In genomic region chr1:120187059-120187458, GRCm38 (mm10) we compare ENCODE assay signal across 16 mouse cellular contexts.
A peak's percentile ranks its signal among the peaks of the same experiment; 100 is the strongest.
DNase-seq lines count a peak whose midpoint lies in the region; ATAC-seq and TF ChIP-seq lines count a peak whose summit lies in the region.
"Had no signal": no experiment of that assay in that cellular context is flagged by ENCODE, and none has a peak within 500 bp of the region (broad histone marks: within the 10 kb centered on the region; RNA-seq: fewer than 3 reads in every experiment).

No protein-coding gene starts in this region.

- no peaks in the 10 kb centered on the region for H3K9me3 ChIP-seq in forebrain, embryonic 14.5 days (replicated peaks; ENCODE audit: control insufficient read depth, low read length)
- H3K9me3 ChIP-seq in hindbrain, embryonic 15.5 days, result no peaks in the 10 kb centered on the region
- H3K9me3 ChIP-seq in midbrain, postnatal 0 days (ENCODE audit: low read length), result no peaks in the 10 kb centered on the region
- H3K9me3 ChIP-seq: embryonic facial prominence, embryonic 12.5 days; intestine, embryonic 15.5 days; limb, embryonic 15.5 days had no signal

- no peak for TF ChIP-seq CTCF in midbrain, postnatal 0 days (IDR thresholded peaks at IDR 0.05)

- no peak overlapping the region for H3K4me3 ChIP-seq in forebrain, embryonic 14.5 days (ENCODE audit: low read depth, low read length)
- H3K4me3 ChIP-seq in hindbrain, embryonic 15.5 days, result no peak overlapping the region
- no peak overlapping the region for H3K4me3 ChIP-seq in midbrain, postnatal 0 days (ENCODE audit: low read depth, low read length)
- H3K4me3 ChIP-seq: embryonic facial prominence, embryonic 12.5 days; heart, embryonic 12.5 days; intestine, embryonic 15.5 days; limb, embryonic 15.5 days had no signal

- peak; percentile 83 for ATAC-seq in forebrain, embryonic 14.5 days
- peak; percentile 63 for ATAC-seq in hindbrain, embryonic 15.5 days (ENCODE audit: low FRiP score, low read depth)
- ATAC-seq in midbrain, postnatal 0 days (ENCODE audit: low FRiP score), result peak; percentile 20; the same call in 1 of the 2 replicates
- no peak for ATAC-seq in megakaryocyte, adult 5-6 weeks (ENCODE audit: poor library complexity, severe bottlenecking)
- ATAC-seq: intestine, embryonic 15.5 days had no signal

- H3K9ac ChIP-seq in forebrain, embryonic 14.5 days (ENCODE audit: low read length), result no peak overlapping the region
- H3K9ac ChIP-seq in hindbrain, embryonic 15.5 days, result no peak overlapping the region
- no peak overlapping the region for H3K9ac ChIP-seq in midbrain, postnatal 0 days (replicated peaks; ENCODE audit: low read length, poor library complexity, severe bottlenecking)
- H3K9ac ChIP-seq: embryonic facial prominence, embryonic 12.5 days; heart, embryonic 12.5 days; intestine, embryonic 15.5 days; limb, embryonic 15.5 days had no signal

- no peaks in the 10 kb centered on the region for H3K4me1 ChIP-seq in forebrain, embryonic 14.5 days (ENCODE audit: control insufficient read depth, insufficient read depth, low read length)
- 0 out of 2 replicates have a peak, but pooled peaks cover 4% of the 10 kb centered on the region for H3K4me1 ChIP-seq in hindbrain, embryonic 15.5 days (replicated peaks)
- no peaks in the 10 kb centered on the region for H3K4me1 ChIP-seq in midbrain, postnatal 0 days (ENCODE audit: insufficient read depth, low read length)
- H3K4me1 ChIP-seq: embryonic facial prominence, embryonic 12.5 days; heart, embryonic 12.5 days; intestine, embryonic 15.5 days; limb, embryonic 15.5 days had no signal

- H3K36me3 ChIP-seq in forebrain, embryonic 14.5 days (ENCODE audit: control insufficient read depth, insufficient read depth, low read length), result no peaks in the 10 kb centered on the region
- no peaks in the 10 kb centered on the region for H3K36me3 ChIP-seq in hindbrain, embryonic 15.5 days
- no peaks in the 10 kb centered on the region for H3K36me3 ChIP-seq in midbrain, postnatal 0 days (ENCODE audit: insufficient read depth, low read length)
- H3K36me3 ChIP-seq: embryonic facial prominence, embryonic 12.5 days; heart, embryonic 12.5 days; intestine, embryonic 15.5 days; limb, embryonic 15.5 days had no signal

- 17% methylated on average over 7 of the region's 7 CpGs for WGBS in forebrain, embryonic 14.5 days
- WGBS in hindbrain, embryonic 15.5 days, result 30% methylated on average over 7 of the region's 7 CpGs
- 23% methylated on average over 7 of the region's 7 CpGs for WGBS in midbrain, postnatal 0 days

- peak overlapping the region; percentile 12; the same call in 1 of the 2 replicates for H3K4me2 ChIP-seq in forebrain, embryonic 14.5 days (ENCODE audit: low read length)
- H3K4me2 ChIP-seq in hindbrain, embryonic 15.5 days, result no peak overlapping the region
- no peak overlapping the region for H3K4me2 ChIP-seq in midbrain, postnatal 0 days (ENCODE audit: low read depth, low read length, poor library complexity, severe bottlenecking)
- H3K4me2 ChIP-seq: embryonic facial prominence, embryonic 12.5 days; heart, embryonic 12.5 days; intestine, embryonic 15.5 days; limb, embryonic 15.5 days had no signal

- H3K27ac ChIP-seq in forebrain, embryonic 14.5 days (ENCODE audit: low read depth, low read length), result no peak overlapping the region
- no peak overlapping the region for H3K27ac ChIP-seq in hindbrain, embryonic 15.5 days (replicated peaks)
- no peak overlapping the region for H3K27ac ChIP-seq in midbrain, postnatal 0 days (ENCODE audit: low read depth, low read length)
- H3K27ac ChIP-seq: embryonic facial prominence, embryonic 12.5 days; intestine, embryonic 15.5 days; limb, embryonic 15.5 days had no signal

- DNase-seq in kidney, postnatal 14 days, result peak; percentile 15
- DNase-seq in kidney, adult 18-20 months, result no peak
- DNase-seq in forebrain, embryonic 14.5 days (ENCODE audit: low spot score), result peak; percentile 74
- DNase-seq in midbrain, postnatal 0 days (ENCODE audit: low spot score), result peak; percentile 36
- DNase-seq in urinary bladder, adult 18-20 months (ENCODE audit: low spot score in 2 of 2), result no peak
- DNase-seq in thymus, adult 18-20 months, result no peak
- DNase-seq: adrenal gland, postnatal 10 days; B cell, adult 2 months; cerebellum, adult 11-12 months; lung, postnatal 10 days had no signal

- no peaks in the 10 kb centered on the region for H3K27me3 ChIP-seq in forebrain, embryonic 14.5 days (replicated peaks; ENCODE audit: control insufficient read depth, insufficient read depth, low read length)
- no peaks in the 10 kb centered on the region for H3K27me3 ChIP-seq in hindbrain, embryonic 15.5 days
- no peaks in the 10 kb centered on the region for H3K27me3 ChIP-seq in midbrain, postnatal 0 days (ENCODE audit: insufficient read depth, low read length)
- H3K27me3 ChIP-seq: embryonic facial prominence, embryonic 12.5 days; heart, embryonic 12.5 days; intestine, embryonic 15.5 days; limb, embryonic 15.5 days had no signal

Comparison
In these comparisons a context has a peak if more than half of its experiments do, and no peak if none do; other contexts are left out.
1. DNase-seq: peak in kidney, postnatal 14 days (single experiment), forebrain, embryonic 14.5 days (single experiment) and midbrain, postnatal 0 days (single experiment); none in kidney, adult 18-20 months (single experiment), urinary bladder, adult 18-20 months (0 of 2) and thymus, adult 18-20 months (0 of 2).